Mouse (Mus musculus): ENCODE results near the gene Tmtc4. TPM values are rescaled to one million over a fixed set of nuclear protein-coding genes. Genes with fewer than 3 reads are reported as not detected.

Gene Tmtc4
- total RNA-seq, 4 experiments from 2014 or later: 16.6 to 24.2 (median 18.6) TPM

- DNase-seq: peak; percentile 18
Measured at GRCm38 (mm10) chr14:122902136-122902535, 81.7 kb downstream of the Tmtc4 start.

- DNase-seq: no peak
Measured at GRCm38 (mm10) chr14:122901715-122902114, 82.1 kb downstream of the Tmtc4 start.

- no peak for DNase-seq
Measured at GRCm38 (mm10) chr14:122901177-122901576, 82.7 kb downstream of the Tmtc4 start.

GRCm38 (mm10) chr14:122900679-122901078 lies 83.2 kb downstream of the Tmtc4 start:
- DNase-seq: no peak

- no peak for DNase-seq
Measured at GRCm38 (mm10) chr14:122898550-122898949, 85.3 kb downstream of the Tmtc4 start.

GRCm38 (mm10) chr14:122896106-122896505 lies 87.7 kb downstream of the Tmtc4 start:
- no peak for DNase-seq

- no peak for DNase-seq
Measured at GRCm38 (mm10) chr14:122891470-122891968, 92.3 kb downstream of the Tmtc4 start.

- DNase-seq: no peak
Measured at GRCm38 (mm10) chr14:122888480-122888872, 95.4 kb downstream of the Tmtc4 start.

- DNase-seq: no peak
Measured at GRCm38 (mm10) chr14:122887702-122888479, 95.9 kb downstream of the Tmtc4 start.

- no peak for DNase-seq
Measured at GRCm38 (mm10) chr14:122887278-122887677, 96.6 kb downstream of the Tmtc4 start.

GRCm38 (mm10) chr14:122885893-122886292 lies 97.9 kb downstream of the Tmtc4 start:
- DNase-seq: no peak

- no peak for DNase-seq
Measured at GRCm38 (mm10) chr14:122883821-122884584, 99.8 kb downstream of the Tmtc4 start.

GRCm38 (mm10) chr14:122883410-122883806 lies 100.4 kb downstream of the Tmtc4 start:
- no peak for DNase-seq

- no peak for DNase-seq
Measured at GRCm38 (mm10) chr14:122882795-122883409, 100.9 kb downstream of the Tmtc4 start.

- no peak for DNase-seq
Measured at GRCm38 (mm10) chr14:122882201-122882639, 101.6 kb downstream of the Tmtc4 start.

- no peak for DNase-seq
Measured at GRCm38 (mm10) chr14:122881699-122882098, 102.1 kb downstream of the Tmtc4 start.

GRCm38 (mm10) chr14:122880291-122880690 lies 103.5 kb downstream of the Tmtc4 start:
- DNase-seq: no peak

- no peak for DNase-seq
Measured at GRCm38 (mm10) chr14:122877787-122878186, 106.0 kb downstream of the Tmtc4 start.

GRCm38 (mm10) chr14:122876723-122877122 lies 107.1 kb downstream of the Tmtc4 start:
- DNase-seq: peak; percentile 17

GRCm38 (mm10) chr14:122876163-122876562 lies 107.7 kb downstream of the Tmtc4 start:
- DNase-seq: peak; percentile 57

GRCm38 (mm10) chr14:122875636-122876035 lies 108.2 kb downstream of the Tmtc4 start:
- no peak for DNase-seq

- no peak for DNase-seq
Measured at GRCm38 (mm10) chr14:122875056-122875455, 108.8 kb downstream of the Tmtc4 start.

GRCm38 (mm10) chr14:122872612-122873011 lies 111.2 kb downstream of the Tmtc4 start:
- DNase-seq: no peak
